Mouse (Mus musculus) limb, embryonic 10.5 days (tissue): ENCODE results near the gene Mxra7. TPM values are rescaled to one million over a fixed set of nuclear protein-coding genes. Genes with fewer than 3 reads are reported as not detected.

ENCODE experiments used
- DNase-seq: peaks from one replicate; pipeline ENCODE4 v3.0.0-alpha.2; 2017; ENCODE audit warnings: low spot score
- H3K27ac ChIP-seq: fragments of 300-500 bp; sonication (generic); 2 replicates; pipeline ENCODE4 v1.5.1; 2016; ENCODE audit warnings: mild to moderate bottlenecking
- H3K27me3 ChIP-seq: fragments of 300-500 bp; sonication (generic); 2 replicates; pipeline ENCODE4 v1.6.1; 2016; ENCODE audit warnings: low read depth, mild to moderate bottlenecking; ENCODE audit not compliant: poor library complexity, severe bottlenecking
- H3K36me3 ChIP-seq: fragments of 300-500 bp; sonication (generic); 2 replicates; pipeline ENCODE4 v1.6.1; 2016; ENCODE audit warnings: mild to moderate bottlenecking, moderate library complexity
- H3K4me1 ChIP-seq: fragments of 300-500 bp; sonication (generic); 2 replicates; pipeline ENCODE4 v1.6.1; 2016
- H3K4me3 ChIP-seq: fragments of 300-500 bp; sonication (generic); 2 replicates; pipeline ENCODE4 v1.5.1; 2016; ENCODE audit warnings: mild to moderate bottlenecking, moderate library complexity
- H3K9me3 ChIP-seq: fragments of 300-500 bp; sonication (generic); replicated peaks from 2 replicates; pipeline ENCODE4 v1.6.1; 2016; ENCODE audit warnings: mild to moderate bottlenecking
- WGBS: fragments of 180-500 bp; shearing (Covaris S2); methylation state at CpG from one replicate; pipeline ENCODE4 v1.1.7; 2016; 5-methylcytosine and 5-hydroxymethylcytosine counted together
- polyA plus RNA-seq: library from polyadenylated mRNA; unstranded; fragments of >200 nt; fragmentation: Nextera tagmentation; extraction: Ambion mirVana; gene quantifications from 2 replicates; pipeline ENCODE4 v1.2.1, GENCODE M21; 2016

Mxra7 gene
- polyA plus RNA-seq, 1 experiment from 2014 or later, result 14.9 TPM

DNA sequence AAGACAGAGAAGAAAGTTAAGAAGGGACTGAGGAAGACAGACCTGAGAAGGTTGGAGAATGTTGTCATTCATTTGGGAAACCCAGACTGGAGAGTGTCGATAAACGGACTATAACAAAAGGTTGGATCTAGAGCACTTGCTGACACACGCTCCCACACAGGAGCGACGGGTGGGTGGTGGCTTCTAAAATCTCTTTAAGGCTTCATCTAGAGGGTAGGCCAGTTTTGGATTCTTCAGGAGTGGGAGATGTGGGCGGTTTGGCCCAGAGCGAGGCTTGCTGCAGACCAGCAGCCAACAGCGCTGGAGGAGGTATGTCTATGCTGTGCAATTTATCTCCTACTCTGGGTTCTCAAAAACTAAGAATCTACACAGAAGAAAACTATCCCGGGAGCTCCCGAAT is 5.2 kb downstream of the Mxra7 start:
- peaks cover 4% of the 10 kb centered on the region; the same call in 1 of the 2 replicates for H3K36me3 ChIP-seq
- no peak overlapping the region for H3K27ac ChIP-seq
- no peaks in the 10 kb centered on the region for H3K9me3 ChIP-seq
- no peak for DNase-seq
- WGBS, result 95% methylated on average over 10 of the region's 10 CpGs
- H3K4me1 ChIP-seq, result peaks cover 54% of the 10 kb centered on the region
- H3K4me3 ChIP-seq, result no peak overlapping the region
- no peaks in the 10 kb centered on the region for H3K27me3 ChIP-seq

DNA sequence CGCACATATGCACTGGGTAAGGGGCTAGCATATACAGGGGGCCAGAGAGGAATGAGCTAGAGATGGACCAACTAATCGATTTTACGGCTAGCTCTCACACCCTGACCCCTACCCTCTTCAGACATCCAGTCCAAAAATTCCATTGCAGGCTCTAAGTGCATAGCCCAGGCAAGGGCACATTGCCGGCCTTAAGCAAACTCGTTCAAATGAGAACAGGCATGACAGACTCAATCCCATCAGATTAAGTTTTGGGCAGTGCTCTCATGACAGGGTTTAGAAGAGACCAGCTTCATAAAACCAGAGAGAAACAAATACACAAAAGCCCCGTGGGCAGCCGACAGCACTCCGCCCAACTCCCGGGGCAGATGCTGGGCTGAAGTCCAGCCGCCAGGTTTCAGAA is 5.6 kb downstream of the Mxra7 start:
- no peak for DNase-seq
- Histone ChIP-seq H3K27ac (no peak overlapping the region), H3K4me1 (peaks cover 51% of the 10 kb centered on the region), H3K9me3 (no peaks in the 10 kb centered on the region), H3K27me3 (no peaks in the 10 kb centered on the region), H3K4me3 (no peak overlapping the region), H3K36me3 (peaks cover 4% of the 10 kb centered on the region; the same call in 1 of the 2 replicates)
- WGBS, result 83% methylated on average over 10 of the region's 10 CpGs

DNA sequence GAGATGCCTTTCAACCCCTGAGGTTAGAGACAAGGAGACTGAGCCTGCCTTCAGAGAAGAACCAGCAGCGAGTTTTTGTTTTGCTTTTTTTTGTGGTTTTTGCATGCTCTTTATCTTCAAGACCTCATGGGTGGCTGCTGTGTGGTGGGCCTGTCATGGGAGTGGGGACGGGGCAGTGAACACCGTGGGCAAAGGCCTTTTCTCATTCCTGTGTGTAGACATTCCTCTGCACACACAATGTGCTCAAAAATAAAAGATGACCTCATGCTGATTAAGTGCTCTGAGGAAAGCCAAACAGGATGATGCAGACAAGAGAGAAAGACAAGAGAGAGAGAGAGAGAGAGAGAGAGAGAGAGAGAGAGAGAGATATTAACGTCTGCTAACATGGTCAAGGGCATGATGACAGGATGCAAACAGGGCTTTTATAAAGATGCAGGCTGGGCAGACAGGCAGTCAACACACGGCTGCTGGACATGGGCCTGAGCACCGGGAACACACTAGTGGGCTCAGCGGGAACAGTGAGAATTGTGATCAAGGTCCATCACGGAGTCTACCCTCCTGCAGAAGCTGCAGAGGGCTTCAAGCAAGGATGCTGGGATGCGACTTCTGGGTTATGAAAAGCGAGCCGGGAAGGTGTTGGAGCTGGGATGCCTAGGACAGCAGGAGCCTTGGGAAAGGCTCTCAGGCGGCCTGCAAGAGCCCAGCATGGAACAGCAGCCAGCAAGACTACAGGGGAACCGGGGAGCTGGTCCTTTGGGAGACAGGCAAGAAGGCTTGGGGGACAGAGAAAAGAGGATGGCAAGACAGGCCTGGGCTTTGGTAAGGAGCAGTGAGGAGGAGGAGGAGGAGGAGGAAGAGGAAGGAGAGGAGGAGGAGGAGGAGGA is 6.5 kb downstream of the Mxra7 start:
- H3K27ac ChIP-seq, result no peak overlapping the region
- peaks cover 49% of the 10 kb centered on the region for H3K4me1 ChIP-seq
- whole genome bisulfite sequencing, result 80% methylated on average over 13 of the region's 13 CpGs
- no peaks in the 10 kb centered on the region for H3K9me3 ChIP-seq
- H3K36me3 ChIP-seq, result peaks cover 4% of the 10 kb centered on the region; the same call in 1 of the 2 replicates
- no peak overlapping the region for H3K4me3 ChIP-seq
- no peak for DNase-seq
- H3K27me3 ChIP-seq, result no peaks in the 10 kb centered on the region

DNA sequence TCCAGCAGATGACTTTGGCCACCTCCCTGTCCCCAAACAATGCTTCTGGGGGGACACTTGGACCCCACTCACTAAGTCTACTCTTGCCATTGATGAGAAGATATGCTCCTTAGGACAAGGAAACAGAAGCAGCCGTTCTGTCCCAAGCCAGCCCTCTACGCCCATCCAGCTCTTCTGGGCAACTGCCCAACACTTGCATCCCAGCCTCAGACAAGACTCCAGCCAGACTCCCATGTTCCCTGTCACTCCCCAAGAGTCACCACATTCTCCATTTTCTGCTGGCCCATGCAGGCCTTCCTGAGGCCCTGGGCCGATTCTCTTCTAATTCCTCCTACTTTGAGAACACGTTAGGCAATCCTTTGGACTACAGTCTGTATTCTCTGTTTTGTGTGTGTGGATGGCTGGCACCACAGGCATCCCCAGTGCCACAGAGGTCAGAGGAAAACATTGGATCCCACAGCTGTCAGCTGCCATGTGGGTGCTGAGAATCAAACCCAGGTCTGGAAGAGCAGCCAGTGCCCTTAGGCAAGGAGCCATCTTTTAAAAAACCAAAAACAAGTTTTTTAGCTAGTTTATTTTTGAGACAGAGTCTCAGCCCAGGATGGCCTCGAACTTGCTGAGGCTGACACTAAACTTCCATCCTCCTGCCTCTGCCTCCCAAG is 7.8 kb downstream of the Mxra7 start:
- no peak for DNase-seq
- H3K4me3 ChIP-seq, result no peak overlapping the region
- H3K27me3 ChIP-seq, result no peaks in the 10 kb centered on the region
- H3K27ac ChIP-seq, result peak overlapping the region; percentile 47
- WGBS, result 88% methylated on average over 5 of the region's 5 CpGs
- peaks cover 4% of the 10 kb centered on the region; the same call in 1 of the 2 replicates for H3K36me3 ChIP-seq
- H3K4me1 ChIP-seq, result peaks cover 50% of the 10 kb centered on the region
- H3K9me3 ChIP-seq, result no peaks in the 10 kb centered on the region

DNA sequence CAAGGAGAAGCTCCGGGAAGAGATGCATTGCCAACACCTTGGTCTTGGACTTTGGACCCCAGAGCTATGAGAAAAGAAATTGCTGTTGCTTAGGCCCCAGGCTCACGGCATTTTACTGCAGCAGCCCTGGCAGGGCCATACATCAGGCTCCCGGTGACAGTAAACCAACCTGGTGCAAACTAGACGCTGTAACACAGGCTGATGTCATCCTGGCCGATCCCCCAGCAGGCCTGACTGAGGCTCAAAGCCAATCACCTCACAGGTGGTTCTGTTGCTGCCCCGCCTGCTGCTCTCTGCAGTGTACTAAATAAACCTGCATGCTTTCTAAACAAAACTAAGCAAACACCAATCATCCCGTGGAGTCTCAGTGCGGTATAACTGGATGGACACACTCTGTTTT is 9.1 kb downstream of the Mxra7 start:
- Histone ChIP-seq H3K27ac (peak overlapping the region; percentile 33; the same call in 1 of the 2 replicates), H3K4me3 (no peak overlapping the region), H3K9me3 (no peaks in the 10 kb centered on the region), H3K27me3 (no peaks in the 10 kb centered on the region), H3K36me3 (peaks cover 4% of the 10 kb centered on the region; the same call in 1 of the 2 replicates), H3K4me1 (peaks cover 62% of the 10 kb centered on the region)
- no peak for DNase-seq
- 47% methylated on average over 8 of the region's 8 CpGs for whole genome bisulfite sequencing

DNA sequence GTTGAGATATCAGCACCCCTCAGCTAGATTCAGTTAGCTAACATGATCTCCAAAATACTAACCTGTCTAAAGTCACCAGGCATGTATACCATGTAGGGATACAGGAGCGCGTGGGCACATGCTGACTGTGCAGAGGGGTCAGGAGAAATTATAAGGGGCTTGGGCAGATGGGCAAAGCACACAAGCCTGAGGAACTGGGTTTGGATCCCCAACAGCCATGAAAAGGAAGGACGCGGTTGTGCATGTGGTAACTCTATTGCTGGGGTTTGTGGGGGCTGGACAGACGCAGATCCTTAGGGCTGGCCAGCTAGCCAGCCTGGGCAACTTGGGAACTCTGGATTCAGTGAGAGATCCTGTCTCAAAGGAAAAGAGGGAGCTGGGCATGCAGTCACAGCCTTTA is 10.3 kb downstream of the Mxra7 start:
- no peak overlapping the region for H3K4me3 ChIP-seq
- no peaks in the 10 kb centered on the region for H3K27me3 ChIP-seq
- no peaks in the 10 kb centered on the region for H3K36me3 ChIP-seq
- no peak overlapping the region for H3K27ac ChIP-seq
- no peak for DNase-seq
- no peaks in the 10 kb centered on the region for H3K9me3 ChIP-seq
- H3K4me1 ChIP-seq, result peaks cover 73% of the 10 kb centered on the region
- WGBS, result 94% methylated on average over 5 of the region's 5 CpGs

DNA sequence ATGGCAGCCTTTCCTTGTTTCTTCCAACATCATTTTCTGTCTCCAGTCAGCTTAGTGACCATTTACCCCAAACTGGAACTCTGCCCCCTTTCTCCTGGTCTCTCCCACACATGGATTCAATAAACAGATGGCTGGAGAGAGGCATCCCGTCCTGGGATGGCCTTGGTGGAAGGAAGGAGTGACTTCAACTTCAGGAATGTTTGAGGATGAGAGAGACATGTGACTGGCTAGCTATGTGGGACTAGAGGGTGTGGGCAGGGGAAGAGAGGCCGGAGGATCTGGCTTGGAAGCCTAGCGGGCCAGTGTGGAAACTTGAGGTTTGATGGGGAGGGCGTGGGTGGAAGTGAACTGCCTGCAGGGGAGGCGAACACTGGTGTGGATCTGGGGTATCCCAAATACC is 11.1 kb downstream of the Mxra7 start:
- no peak for DNase-seq
- Histone ChIP-seq H3K36me3 (no peaks in the 10 kb centered on the region), H3K4me3 (no peak overlapping the region), H3K9me3 (no peaks in the 10 kb centered on the region), H3K4me1 (peaks cover 79% of the 10 kb centered on the region), H3K27me3 (no peaks in the 10 kb centered on the region), H3K27ac (no peak overlapping the region)
- 70% methylated on average over 5 of the region's 5 CpGs for WGBS

DNA sequence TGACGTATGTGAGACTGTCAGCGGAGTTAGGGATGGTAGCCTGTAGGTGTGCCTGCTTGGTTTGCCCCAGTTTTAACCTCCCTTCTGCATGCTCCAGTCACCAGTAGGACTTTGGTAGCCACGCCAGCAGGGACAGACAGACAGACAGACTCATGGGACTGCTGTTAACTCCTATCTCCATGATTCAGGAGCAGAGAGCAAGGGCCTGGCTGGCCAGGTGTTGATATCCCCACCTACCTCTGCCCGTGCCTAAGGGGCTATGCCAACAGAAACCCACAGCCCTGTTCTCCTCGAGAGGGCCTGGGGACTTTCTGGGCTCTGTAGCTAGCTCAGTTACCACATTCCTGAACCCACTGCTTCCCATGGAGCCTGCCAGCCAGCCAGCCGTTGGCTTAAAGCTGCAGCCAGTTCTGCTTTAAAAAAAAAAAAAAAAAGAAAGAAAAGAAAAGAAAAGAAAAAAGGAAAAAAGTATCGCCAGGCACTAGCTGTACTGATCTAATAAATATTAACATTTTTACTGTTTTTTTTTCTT is 12.9 kb downstream of the Mxra7 start:
- Histone ChIP-seq H3K36me3 (no peaks in the 10 kb centered on the region), H3K27ac (peak overlapping the region; percentile 86), H3K4me3 (peak overlapping the region; percentile 27; the same call in 1 of the 2 replicates), H3K27me3 (peaks cover 12% of the 10 kb centered on the region; the same call in 1 of the 2 replicates), H3K9me3 (no peaks in the 10 kb centered on the region), H3K4me1 (peaks cover 86% of the 10 kb centered on the region)
- WGBS, result 23% methylated on average over 7 of the region's 7 CpGs
- DNase-seq, result no peak

DNA sequence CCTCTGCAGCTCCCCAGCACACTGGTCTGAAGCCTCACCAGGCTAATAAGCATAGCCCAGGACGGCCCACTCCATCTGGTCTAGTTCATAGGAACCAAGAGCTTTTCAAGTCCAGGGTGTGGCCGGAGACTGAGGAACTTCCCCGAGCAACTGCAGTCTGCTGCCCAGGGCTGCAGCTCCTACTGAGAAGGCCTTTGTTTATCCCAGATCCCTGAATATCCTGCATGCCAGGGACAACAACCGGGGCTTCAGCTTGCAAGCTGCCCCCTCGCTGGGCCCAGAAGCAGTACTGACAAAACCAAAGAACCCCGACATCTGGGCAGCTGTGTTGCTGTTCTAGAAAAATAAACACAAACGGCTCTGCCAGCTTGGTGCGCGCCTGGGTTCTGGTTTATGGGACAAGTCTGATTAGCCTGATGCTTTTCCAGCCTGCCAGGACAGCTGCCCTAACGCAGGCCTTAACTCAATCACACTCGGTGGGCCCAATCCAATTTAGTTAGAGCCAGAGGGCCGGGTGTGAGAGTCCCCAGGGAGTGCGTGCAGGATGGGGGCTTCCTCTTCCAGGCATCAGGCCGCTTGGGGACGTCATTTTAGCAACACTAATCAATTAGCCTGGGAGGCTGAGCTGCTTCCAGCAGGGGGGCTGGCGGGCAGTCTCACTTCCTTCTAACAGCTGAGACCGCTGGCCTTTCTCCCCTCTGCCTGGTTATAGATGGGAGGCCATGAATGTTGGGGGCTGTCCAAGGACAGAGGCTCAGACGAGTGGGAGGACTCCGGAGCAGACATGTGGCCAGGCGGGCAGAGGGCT is 13.6 kb downstream of the Mxra7 start:
- Histone ChIP-seq H3K36me3 (no peaks in the 10 kb centered on the region), H3K4me3 (peak overlapping the region; percentile 27), H3K27ac (peak overlapping the region; percentile 86), H3K4me1 (peaks cover 88% of the 10 kb centered on the region), H3K9me3 (no peaks in the 10 kb centered on the region), H3K27me3 (peaks cover 19% of the 10 kb centered on the region)
- WGBS, result 5% methylated on average over 20 of the region's 20 CpGs
- peak; percentile 71 for DNase-seq

DNA sequence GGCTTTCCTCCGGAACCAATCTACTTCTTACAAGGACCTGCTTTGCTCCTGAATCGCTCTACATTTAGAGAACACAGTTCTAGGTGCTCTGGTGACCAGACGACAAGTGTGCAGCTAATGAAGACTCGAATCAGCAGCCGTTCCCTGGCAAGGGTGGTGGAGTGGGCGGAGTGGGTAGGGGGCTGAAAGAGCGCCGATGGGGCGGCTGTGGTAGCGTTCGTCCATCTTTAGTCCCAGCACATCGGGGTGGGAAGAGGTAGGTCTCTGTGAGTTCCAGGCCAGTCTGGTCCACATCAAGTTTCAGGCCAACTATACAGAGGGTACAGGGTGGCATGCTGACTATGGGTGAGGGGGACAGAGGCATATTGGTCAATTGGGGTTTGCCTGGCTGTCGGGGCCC is 14.2 kb downstream of the Mxra7 start:
- DNase-seq, result no peak
- no peaks in the 10 kb centered on the region for H3K36me3 ChIP-seq
- peaks cover 20% of the 10 kb centered on the region for H3K27me3 ChIP-seq
- peak overlapping the region; percentile 27 for H3K4me3 ChIP-seq
- peak overlapping the region; percentile 86 for H3K27ac ChIP-seq
- WGBS, result 77% methylated on average over 13 of the region's 13 CpGs
- peaks cover 81% of the 10 kb centered on the region for H3K4me1 ChIP-seq
- no peaks in the 10 kb centered on the region for H3K9me3 ChIP-seq

DNA sequence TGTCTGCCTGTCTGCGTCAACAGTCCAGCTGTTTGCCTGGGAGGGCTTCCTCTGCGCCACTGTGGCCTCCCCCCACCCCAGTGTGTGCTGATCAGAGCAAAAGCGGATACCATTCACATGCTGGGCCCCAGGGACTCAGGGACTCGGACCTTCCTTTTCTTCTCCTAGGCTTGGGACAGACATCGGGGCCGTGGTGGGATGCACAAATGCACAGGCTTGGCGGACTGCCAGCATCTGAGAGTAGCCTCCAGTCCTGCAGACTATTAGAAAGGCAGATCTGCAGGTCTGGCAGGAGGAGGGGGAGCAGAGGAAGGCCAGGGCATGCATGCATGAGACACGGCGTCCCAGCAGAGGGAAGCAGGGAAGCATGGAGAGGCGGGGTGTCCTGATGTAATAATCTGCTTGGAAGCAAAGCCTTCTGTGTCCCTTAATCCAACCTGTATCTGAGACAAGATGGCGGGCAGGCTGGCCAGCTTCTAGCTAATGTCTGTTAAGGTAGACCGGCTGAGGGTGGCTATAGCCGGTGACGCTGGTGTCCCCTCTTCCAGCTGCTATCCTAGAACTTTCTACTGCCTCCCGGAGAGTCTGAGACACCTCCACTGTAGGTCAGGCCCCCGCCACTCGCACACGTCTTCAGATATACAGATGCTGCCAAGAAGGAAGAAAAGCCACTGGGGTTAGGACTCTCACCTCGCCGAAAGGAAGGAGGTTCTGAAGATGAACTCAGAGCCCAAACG is 14.9 kb downstream of the Mxra7 start:
- no peaks in the 10 kb centered on the region for H3K36me3 ChIP-seq
- 60% methylated on average over 21 of the region's 21 CpGs for WGBS
- no peaks in the 10 kb centered on the region for H3K9me3 ChIP-seq
- peaks cover 78% of the 10 kb centered on the region for H3K4me1 ChIP-seq
- no peak overlapping the region for H3K4me3 ChIP-seq
- peak overlapping the region; percentile 86 for H3K27ac ChIP-seq
- DNase-seq, result peak; percentile 63
- H3K27me3 ChIP-seq, result peaks cover 20% of the 10 kb centered on the region
